Mouse (Mus musculus): ENCODE measurements around the gene Kcnj4.
A peak's percentile ranks its signal among the peaks of the same experiment; 100 is the strongest.
"Not testable (repeated sequence)": the region's sequence is repeated elsewhere in the genome, so short reads cannot be mapped to it uniquely, and the experiment has no call there.

The Kcnj4 gene

GRCm38 (mm10) chr15:79511553-79512320, 6.7 kb upstream of the Kcnj4 start:
- peak; percentile 86 to 93 for DNase-seq (ENCODE audit: low spot score in 2 of 2)

GRCm38 (mm10) chr15:79510425-79510824, 5.4 kb upstream of the Kcnj4 start:
- no peak for DNase-seq (ENCODE audit: low spot score in 2 of 2)

DNA sequence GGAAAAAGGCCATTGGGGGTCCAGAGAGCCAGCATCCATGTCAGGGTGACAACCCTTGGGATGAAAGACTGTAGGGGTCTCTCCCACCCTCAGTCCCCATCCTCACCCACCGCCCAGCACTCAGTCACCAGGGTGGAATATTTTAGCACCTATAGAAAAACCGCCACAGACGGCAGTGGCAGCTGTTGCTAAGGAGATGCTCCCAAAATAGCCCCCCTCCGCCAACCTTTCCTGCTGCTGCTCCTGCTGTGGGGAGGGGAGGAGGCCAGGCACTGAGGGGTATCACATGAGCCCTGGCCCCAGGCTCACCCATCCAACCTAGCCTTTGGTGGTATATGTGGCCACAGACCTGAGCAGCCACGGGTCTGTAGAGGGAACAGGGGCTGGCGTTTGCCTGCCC, 5.0 kb upstream of the Kcnj4 start:
- DNase-seq (ENCODE audit: low spot score in 2 of 2) = no peak

GRCm38 (mm10) chr15:79507055-79507828, 2.2 kb upstream of the Kcnj4 start:
- DNase-seq (ENCODE audit: low spot score in 2 of 2) = no peak

GRCm38 (mm10) chr15:79506460-79506859, 1.4 kb upstream of the Kcnj4 start:
- DNase-seq (ENCODE audit: low spot score in 2 of 2) = no peak

DNA sequence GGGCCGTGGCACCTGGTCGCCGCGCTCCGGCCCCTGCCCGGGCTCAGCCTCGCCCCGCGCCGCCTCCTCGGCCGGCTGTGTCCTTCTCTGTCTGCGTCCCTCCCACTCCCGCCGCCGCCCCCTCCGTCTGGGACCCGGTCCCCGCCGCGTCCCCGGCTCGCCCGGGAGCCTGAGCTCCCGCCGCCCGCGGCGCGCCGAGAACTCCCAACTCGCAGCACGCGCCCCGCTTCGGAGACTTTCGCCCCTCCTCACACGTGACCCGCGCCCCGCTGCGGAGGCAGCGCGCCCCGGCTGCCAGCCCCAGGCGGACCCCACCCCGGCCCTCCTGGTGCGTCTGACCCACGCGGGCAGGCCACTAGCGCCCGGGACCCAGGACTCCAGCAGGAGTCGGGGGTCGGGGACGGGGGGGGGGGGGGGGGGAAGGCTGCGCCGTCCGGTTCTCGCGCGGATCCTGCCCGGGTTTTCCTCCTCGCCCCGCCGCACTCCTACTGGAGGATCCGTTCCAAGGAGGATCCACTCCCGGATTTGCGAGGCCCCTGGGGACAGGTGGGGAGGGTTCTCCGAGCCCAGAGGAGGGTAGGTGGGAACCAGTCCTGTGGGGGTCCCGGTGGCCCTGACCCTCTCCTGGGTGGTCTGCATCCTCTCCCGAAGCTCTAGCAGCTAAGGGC, 709 bp upstream of the Kcnj4 start:
- peak; percentile 47 to 69 for DNase-seq (ENCODE audit: low spot score in 2 of 2)

- DNase-seq (ENCODE audit: low spot score in 2 of 2) = no peak
These were observed 1.6 kb downstream of the Kcnj4 start for GRCm38 (mm10) chr15:79503438-79503837.

- no peak for DNase-seq (ENCODE audit: low spot score in 2 of 2)
These were observed 2.1 kb downstream of the Kcnj4 start for GRCm38 (mm10) chr15:79502891-79503341.

GRCm38 (mm10) chr15:79500110-79500509, 4.9 kb downstream of the Kcnj4 start:
- DNase-seq (ENCODE audit: low spot score in 2 of 2) = no peak

GRCm38 (mm10) chr15:79493527-79493926, 11.5 kb downstream of the Kcnj4 start:
- DNase-seq (ENCODE audit: low spot score in 2 of 2) = no peak

- DNase-seq (ENCODE audit: low spot score in 2 of 2) = no peak
These were observed 15.6 kb downstream of the Kcnj4 start for GRCm38 (mm10) chr15:79489463-79489862.

DNA sequence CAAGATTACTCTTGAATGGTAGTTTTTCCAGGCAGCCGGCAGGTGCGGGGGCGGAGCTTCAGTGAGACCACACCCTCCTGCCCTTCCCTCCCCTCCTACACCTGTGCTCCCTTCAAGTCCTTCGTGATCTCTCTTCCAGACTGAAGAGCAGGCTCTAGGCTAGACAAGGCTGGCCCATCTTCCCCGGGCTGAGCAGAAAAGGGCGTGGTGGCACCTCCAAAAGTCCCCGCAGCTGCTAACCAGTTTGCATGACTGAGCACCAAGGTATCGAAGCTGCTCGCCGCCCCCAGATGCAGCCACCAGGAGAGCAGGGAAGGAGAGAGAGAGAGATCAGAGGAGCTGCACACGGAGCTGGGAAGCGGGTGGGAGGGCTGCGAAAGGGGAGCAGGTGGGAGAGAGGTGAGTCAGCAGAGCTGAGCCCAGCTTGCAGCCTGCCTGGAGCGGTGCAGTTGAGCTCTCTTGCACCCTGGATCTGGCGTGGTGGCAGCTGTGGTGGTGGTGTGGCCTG, 23.8 kb downstream of the Kcnj4 start:
- DNase-seq (ENCODE audit: low spot score in 2 of 2) = no peak

DNA sequence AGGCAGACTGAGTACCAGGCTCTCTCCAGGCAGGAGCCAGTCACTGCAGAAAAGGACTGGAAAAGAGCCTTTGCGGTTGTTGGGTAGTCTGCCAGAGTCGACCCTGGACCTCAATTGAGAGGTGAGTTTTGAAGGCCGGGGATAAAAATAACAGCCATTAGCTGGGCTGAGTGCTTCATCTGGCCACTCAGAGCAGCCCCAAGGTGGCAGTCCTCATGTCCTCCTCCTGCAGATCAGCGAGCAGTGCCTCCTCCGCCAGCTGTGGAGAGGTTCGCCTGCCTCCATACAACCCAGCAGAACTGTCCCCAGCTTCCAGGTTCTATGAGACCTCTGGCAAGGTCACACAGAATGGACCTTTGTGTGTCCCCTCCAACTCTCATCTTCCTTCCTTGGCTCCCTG, 27.8 kb downstream of the Kcnj4 start:
- DNase-seq (ENCODE audit: low spot score in 2 of 2) = no peak

DNA sequence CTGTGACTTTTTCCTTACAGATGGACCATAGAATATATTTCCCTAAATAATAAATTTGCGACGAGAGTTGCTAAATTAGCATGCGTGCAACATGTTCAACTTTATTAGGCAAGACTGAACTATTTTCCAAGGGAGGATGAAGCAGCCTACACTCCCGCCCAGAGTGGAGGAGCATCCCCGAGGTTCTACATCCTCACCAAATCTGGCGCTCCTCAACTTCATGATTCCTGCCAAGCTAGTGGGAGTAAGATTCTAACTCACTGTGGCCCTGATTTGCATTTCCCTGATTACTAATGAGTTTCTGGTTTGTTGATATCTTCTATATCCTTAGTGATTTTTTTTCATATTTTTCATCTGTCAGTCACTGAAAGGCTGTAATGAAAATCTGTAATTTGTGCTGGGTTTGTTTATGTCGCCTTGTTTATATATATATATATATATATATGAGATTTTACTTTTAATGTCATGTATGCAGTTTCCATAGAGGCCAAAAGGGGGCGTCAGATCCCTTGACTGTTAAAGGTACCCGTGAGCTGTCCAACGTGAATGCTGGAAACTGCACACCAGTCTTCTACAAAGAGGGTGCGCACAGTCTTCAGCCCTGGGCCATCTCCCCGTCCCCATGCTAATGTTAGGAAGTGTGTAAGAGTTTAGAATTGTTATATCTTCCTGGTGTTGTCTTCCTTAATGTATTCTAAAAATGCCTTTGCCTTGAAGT, 31.2 kb downstream of the Kcnj4 start:
- no peak for DNase-seq (ENCODE audit: low spot score in 2 of 2)

DNA sequence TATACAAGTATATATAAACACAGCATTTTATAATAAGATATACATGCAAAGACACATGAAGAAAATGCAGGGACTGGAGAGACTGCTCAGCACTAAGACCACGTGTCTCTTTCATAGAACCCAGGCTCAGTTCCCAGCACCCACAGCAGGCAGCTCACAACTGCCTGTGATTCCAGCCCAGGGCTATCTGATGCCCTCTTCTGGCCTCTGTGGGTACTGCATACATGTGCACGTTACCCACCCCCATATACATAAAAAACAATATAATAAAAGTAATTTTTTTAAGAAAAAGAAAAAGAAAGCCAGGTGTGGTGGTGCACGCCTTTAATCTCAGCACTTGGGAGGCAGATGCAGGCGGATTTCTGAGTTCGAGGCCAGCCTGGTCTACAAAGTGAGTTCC, 32.0 kb downstream of the Kcnj4 start:
- DNase-seq (ENCODE audit: low spot score in 2 of 2) = no peak

GRCm38 (mm10) chr15:79471095-79471494, 33.9 kb downstream of the Kcnj4 start:
- DNase-seq (ENCODE audit: low spot score in 2 of 2) = no peak

DNA sequence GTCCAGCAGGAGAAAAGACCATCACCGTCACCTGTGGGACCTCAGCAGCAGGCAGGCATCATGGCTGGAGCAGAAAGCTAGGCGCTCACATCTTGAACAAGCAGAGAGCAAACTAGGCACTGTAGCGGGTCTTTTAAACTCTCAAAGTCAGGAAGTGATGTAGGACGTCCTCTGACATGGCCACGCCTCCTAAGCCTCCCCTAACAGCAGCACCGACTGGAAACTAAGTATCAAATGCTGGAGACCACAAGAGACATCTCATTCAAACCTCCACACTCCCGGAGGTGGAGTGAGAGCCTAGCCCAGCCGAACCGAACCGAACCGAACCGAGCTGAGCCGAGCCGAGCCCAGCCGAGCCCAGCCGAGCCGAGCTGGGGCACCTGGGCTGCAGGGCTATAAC, 34.5 kb downstream of the Kcnj4 start:
- no peak for DNase-seq (ENCODE audit: low spot score in 2 of 2)

DNA sequence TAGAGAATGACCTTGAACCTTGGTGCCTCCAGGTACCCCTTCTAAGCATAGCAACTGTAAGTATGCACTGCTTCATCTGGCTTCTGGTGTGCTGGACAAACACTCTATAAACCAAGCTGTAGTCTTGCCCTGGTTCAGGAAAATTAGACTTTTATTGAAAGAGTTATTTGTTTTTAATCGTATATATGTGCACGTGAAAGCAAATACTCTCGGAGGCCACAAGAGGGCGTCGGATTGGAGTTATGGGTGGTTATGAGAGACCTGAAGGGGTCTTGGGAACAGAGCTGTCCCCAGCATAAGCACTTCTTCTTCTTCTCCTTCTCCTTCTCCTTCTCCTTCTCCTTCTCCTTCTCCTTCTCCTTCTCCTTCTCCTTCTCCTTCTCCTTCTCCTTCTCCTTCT, 35.5 kb downstream of the Kcnj4 start:
- DNase-seq (ENCODE audit: low spot score in 2 of 2) = no peak

GRCm38 (mm10) chr15:79466601-79467286, 38.3 kb downstream of the Kcnj4 start:
- DNase-seq (ENCODE audit: low spot score in 2 of 2) = peak; percentile 81 to 90

DNA sequence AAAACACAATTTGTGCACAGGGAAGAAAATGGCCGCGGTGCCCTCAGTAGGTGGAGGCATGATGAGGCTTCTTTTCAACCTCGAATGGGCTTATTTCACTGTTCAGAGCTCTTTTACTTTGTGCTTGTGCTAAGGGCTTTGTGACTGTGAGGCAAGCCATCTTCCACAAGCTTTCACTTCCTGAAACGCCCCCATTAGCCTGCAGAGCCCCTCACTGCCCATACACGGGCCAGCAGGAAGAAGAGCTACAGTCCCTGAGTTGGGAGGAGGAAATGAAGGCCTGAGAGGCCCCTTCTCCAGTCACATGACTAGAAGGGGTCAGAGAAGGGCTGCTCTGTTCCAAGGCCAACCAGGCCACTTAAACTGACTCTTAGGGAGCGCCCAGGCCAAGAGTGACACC, 48.5 kb downstream of the Kcnj4 start:
- DNase-seq (ENCODE audit: low spot score in 2 of 2) = no peak

GRCm38 (mm10) chr15:79456104-79456503, 48.9 kb downstream of the Kcnj4 start:
- DNase-seq (ENCODE audit: low spot score in 2 of 2) = not testable (repeated sequence)
